Mouse (Mus musculus) embryonic fibroblast, embryonic 13.5 days (primary cell): Measurements from ENCODE around the gene Snx19.

Experiments
- CTCF ChIP-seq: IDR thresholded peaks from 2 replicates; pipeline ENCODE4 v1.5.1; 2011; ENCODE audit warnings: mild to moderate bottlenecking, control low read depth, low read length, moderate library complexity, borderline replicate concordance; ENCODE audit not compliant: insufficient read depth
- POLR2A ChIP-seq: IDR thresholded peaks from 2 replicates; pipeline ENCODE4 v1.6.1; 2011; ENCODE audit warnings: low read depth, mild to moderate bottlenecking, control low read depth, low read length, moderate library complexity

- TF ChIP-seq POLR2A, result no peak
- no peak for TF ChIP-seq CTCF
These were observed 82.1 kb downstream of the Snx19 start for GRCm38 (mm10) chr9:30508966-30509365.
